Mouse (Mus musculus): ENCODE results near the gene B3gat2. TPM values are rescaled to one million over a fixed set of nuclear protein-coding genes. Genes with fewer than 3 reads are reported as not detected.

The B3gat2 gene
- total RNA-seq (2022): 10 to 100 TPM; 11.0 to 13.0 (median 11.6) TPM

GRCm38 (mm10) chr1:23761502-23762135, at the start of gene B3gat2:
Gene B3gat2, plus strand, starts transcription at chr1:23761753.
- DNase-seq (ENCODE audit: low spot score in 2 of 2): no peak

- DNase-seq (ENCODE audit: low spot score in 2 of 2): no peak
Measured at GRCm38 (mm10) chr1:23720326-23720725, 41.2 kb upstream of the B3gat2 start.

- no peak for DNase-seq (ENCODE audit: low spot score in 2 of 2)
Measured at GRCm38 (mm10) chr1:23721036-23721435, 40.5 kb upstream of the B3gat2 start.

GRCm38 (mm10) chr1:23722469-23723372, 38.8 kb upstream of the B3gat2 start:
- no peak for DNase-seq (ENCODE audit: low spot score in 2 of 2)

GRCm38 (mm10) chr1:23731324-23731723, 30.2 kb upstream of the B3gat2 start:
- no peak for DNase-seq (ENCODE audit: low spot score in 2 of 2)

- no peak for DNase-seq (ENCODE audit: low spot score in 2 of 2)
Measured at GRCm38 (mm10) chr1:23750864-23751532, 10.6 kb upstream of the B3gat2 start.

- DNase-seq (ENCODE audit: low spot score in 2 of 2): no peak
Measured at GRCm38 (mm10) chr1:23753091-23753490, 8.5 kb upstream of the B3gat2 start.

GRCm38 (mm10) chr1:23753591-23753990, 8.0 kb upstream of the B3gat2 start:
- no peak for DNase-seq (ENCODE audit: low spot score in 2 of 2)

- no peak for DNase-seq (ENCODE audit: low spot score in 2 of 2)
Measured at GRCm38 (mm10) chr1:23754340-23754739, 7.2 kb upstream of the B3gat2 start.

- DNase-seq (ENCODE audit: low spot score in 2 of 2): no peak
Measured at GRCm38 (mm10) chr1:23754967-23755366, 6.6 kb upstream of the B3gat2 start.

GRCm38 (mm10) chr1:23762136-23762687, 659 bp downstream of the B3gat2 start:
- peak in 1 of 2 experiments; percentile 26 for DNase-seq (ENCODE audit: low spot score in 2 of 2)

GRCm38 (mm10) chr1:23762782-23763630, 1.5 kb downstream of the B3gat2 start:
- peak; percentile 85 to 95 for DNase-seq (ENCODE audit: low spot score in 2 of 2)

- DNase-seq (ENCODE audit: low spot score in 2 of 2): no peak
Measured at GRCm38 (mm10) chr1:23763726-23764125, 2.2 kb downstream of the B3gat2 start.

- DNase-seq (ENCODE audit: low spot score in 2 of 2): no peak
Measured at GRCm38 (mm10) chr1:23764710-23765109, 3.2 kb downstream of the B3gat2 start.

- no peak for DNase-seq (ENCODE audit: low spot score in 2 of 2)
Measured at GRCm38 (mm10) chr1:23773039-23773438, 11.5 kb downstream of the B3gat2 start.

GRCm38 (mm10) chr1:23792737-23793533, 31.4 kb downstream of the B3gat2 start:
- DNase-seq (ENCODE audit: low spot score in 2 of 2): peak; percentile 31 to 59

- no peak for DNase-seq (ENCODE audit: low spot score in 2 of 2)
Measured at GRCm38 (mm10) chr1:23798306-23798705, 36.8 kb downstream of the B3gat2 start.

- DNase-seq (ENCODE audit: low spot score in 2 of 2): no peak
Measured at GRCm38 (mm10) chr1:23821615-23822014, 60.1 kb downstream of the B3gat2 start.

GRCm38 (mm10) chr1:23826887-23827758, 65.6 kb downstream of the B3gat2 start:
- DNase-seq (ENCODE audit: low spot score in 2 of 2): no peak

Measured in layer of hippocampus, adult 8-10 months (tissue).